In genomic region chr2:158079843-158080395, GRCm38 (mm10) we compare ENCODE assay signal across 10 mouse cellular contexts. TPM values are rescaled to one million over a fixed set of nuclear protein-coding genes. Genes with fewer than 3 reads are reported as not detected.
DNase-seq lines count a peak whose midpoint lies in the region; ATAC-seq lines count a peak whose summit lies in the region.
"Had no signal": no experiment of that assay in that cellular context is flagged by ENCODE, and none has a peak within 500 bp of the region (broad histone marks: within the 10 kb centered on the region; RNA-seq: fewer than 3 reads in every experiment).

No protein-coding gene starts in this region.

- no peak overlapping the region for H3K4me3 ChIP-seq in hindbrain, embryonic 16.5 days (ENCODE audit: low read length)
- no peak overlapping the region for H3K4me3 ChIP-seq in hindbrain, embryonic 12.5 days
- no peak overlapping the region for H3K4me3 ChIP-seq in liver, embryonic 15.5 days (replicated peaks)
- H3K4me3 ChIP-seq: megakaryocyte, embryonic 14.5 days had no signal

- no peaks in the 10 kb centered on the region; the same call in 1 of the 2 replicates for H3K4me1 ChIP-seq in hindbrain, embryonic 16.5 days (ENCODE audit: control insufficient read depth, insufficient read depth, low read depth, low read length)
- H3K4me1 ChIP-seq in hindbrain, embryonic 12.5 days: no peaks in the 10 kb centered on the region
- peaks cover 24% of the 10 kb centered on the region for H3K4me1 ChIP-seq in liver, embryonic 15.5 days (replicated peaks)

- no peaks in the 10 kb centered on the region for H3K27me3 ChIP-seq in hindbrain, embryonic 16.5 days (replicated peaks; ENCODE audit: control insufficient read depth, insufficient read depth, low read length)
- no peaks in the 10 kb centered on the region for H3K27me3 ChIP-seq in hindbrain, embryonic 12.5 days
- H3K27me3 ChIP-seq in liver, embryonic 15.5 days: no peaks in the 10 kb centered on the region

- H3K27ac ChIP-seq in hindbrain, embryonic 16.5 days (ENCODE audit: low read depth, low read length): peak overlapping the region; percentile 37; the same call in 1 of the 2 replicates
- no peak overlapping the region for H3K27ac ChIP-seq in hindbrain, embryonic 12.5 days
- H3K27ac ChIP-seq in liver, embryonic 15.5 days (replicated peaks): peak overlapping the region; percentile 73; the same call in 1 of the 2 replicates

- 59% methylated on average over 9 of the region's 9 CpGs for WGBS in hindbrain, embryonic 16.5 days
- 63% methylated on average over 9 of the region's 9 CpGs for WGBS in hindbrain, embryonic 12.5 days
- WGBS in liver, embryonic 15.5 days (ENCODE audit: insufficient replicate concordance): 53% methylated on average over 9 of the region's 9 CpGs

- H3K9me3 ChIP-seq in hindbrain, embryonic 16.5 days (ENCODE audit: control insufficient read depth, low read length): no peaks in the 10 kb centered on the region
- no peaks in the 10 kb centered on the region for H3K9me3 ChIP-seq in hindbrain, embryonic 12.5 days (replicated peaks)
- no peaks in the 10 kb centered on the region for H3K9me3 ChIP-seq in liver, embryonic 15.5 days (replicated peaks)
- H3K9me3 ChIP-seq: megakaryocyte, embryonic 14.5 days had no signal

- no peak overlapping the region for H3K4me2 ChIP-seq in hindbrain, embryonic 16.5 days (ENCODE audit: low read length)
- H3K4me2 ChIP-seq in hindbrain, embryonic 12.5 days (replicated peaks): no peak overlapping the region
- no peak overlapping the region for H3K4me2 ChIP-seq in liver, embryonic 15.5 days

- peaks cover 14% of the 10 kb centered on the region for H3K36me3 ChIP-seq in hindbrain, embryonic 16.5 days (ENCODE audit: control insufficient read depth, insufficient read depth, low read length)
- peaks cover 30% of the 10 kb centered on the region for H3K36me3 ChIP-seq in hindbrain, embryonic 12.5 days
- H3K36me3 ChIP-seq in liver, embryonic 15.5 days (replicated peaks): peaks cover 33% of the 10 kb centered on the region

- peak; percentile 68; the same call in 1 of the 2 replicates for ATAC-seq in hindbrain, embryonic 16.5 days
- no peak for ATAC-seq in hindbrain, embryonic 12.5 days (ENCODE audit: low FRiP score)
- no peak; the same call in 1 of the 2 replicates for ATAC-seq in liver, embryonic 15.5 days (ENCODE audit: insufficient read depth)

- DNase-seq in 416B (ENCODE audit: low read depth): peak; percentile 13
- peak; percentile 68 for DNase-seq in brain, adult 2 months (ENCODE audit: low read depth, low spot score)
- DNase-seq in thymus, adult 18-20 months: no peak
- no peak for DNase-seq in cerebellum, postnatal 36 days
- no peak for DNase-seq in cerebellum, postnatal 10 days
- DNase-seq: right cerebral cortex, postnatal 25 days had no signal

- no peak overlapping the region for H3K9ac ChIP-seq in hindbrain, embryonic 16.5 days (ENCODE audit: low read depth, low read length)
- H3K9ac ChIP-seq in hindbrain, embryonic 12.5 days: no peak overlapping the region
- H3K9ac ChIP-seq in liver, embryonic 15.5 days: no peak overlapping the region

RNA-seq across cellular contexts. Expression of gene Rprd1b, which starts 51.6 kb away (rescaled TPM):
- 30.0 and 31.1 TPM in 2 replicates for polyA plus RNA-seq in hindbrain, embryonic 16.5 days (2015; fragmentation: Nextera tagmentation; extraction: Ambion mirVana)
- 46.2 and 56.2 TPM in 2 replicates for polyA plus RNA-seq in hindbrain, embryonic 12.5 days (2016; fragmentation: Nextera tagmentation; extraction: Ambion mirVana)
- polyA plus RNA-seq in liver, embryonic 15.5 days (2015; fragmentation: Nextera tagmentation; extraction: Ambion mirVana): 27.5 and 28.6 TPM in 2 replicates

RNA-seq across cellular contexts. Expression of gene Tti1, which starts 51.7 kb away (rescaled TPM):
- polyA plus RNA-seq in hindbrain, embryonic 16.5 days (2015; fragmentation: Nextera tagmentation; extraction: Ambion mirVana): 16.4 and 19.3 TPM in 2 replicates
- polyA plus RNA-seq in hindbrain, embryonic 12.5 days (2016; fragmentation: Nextera tagmentation; extraction: Ambion mirVana): 25.6 and 25.8 TPM in 2 replicates
- 12.0 and 12.2 TPM in 2 replicates for polyA plus RNA-seq in liver, embryonic 15.5 days (2015; fragmentation: Nextera tagmentation; extraction: Ambion mirVana)

Comparison
In these comparisons a context has a peak if more than half of its experiments do, and no peak if none do; other contexts are left out.
1. DNase-seq: peak in 416B (single experiment) and brain, adult 2 months (single experiment); none in thymus, adult 18-20 months (0 of 2), cerebellum, postnatal 36 days (0 of 2) and cerebellum, postnatal 10 days (0 of 2).